Mouse (Mus musculus): Measurements from ENCODE around the gene Cacna1d. TPM values are rescaled to one million over a fixed set of nuclear protein-coding genes. Genes with fewer than 3 reads are reported as not detected.

Gene Cacna1d
- total and polyA plus RNA-seq, 3 experiments: not detected

GRCm38 (mm10) chr14:30479361-30479948 lies 11.8 kb downstream of the Cacna1d start, which contains the start of gene Dcp1a (continued):
- TF ChIP-seq MAZ (IDR thresholded peaks at IDR 0.05; ENCODE audit: low read depth, low read length): peak; percentile 95
- TF ChIP-seq SIN3A (IDR thresholded peaks at IDR 0.05; ENCODE audit: low read length): peak; percentile 98
- no peak for TF ChIP-seq BHLHE40 (IDR thresholded peaks at IDR 0.05; ENCODE audit: borderline replicate concordance, low read depth, low read length)
- peak; percentile 91 for TF ChIP-seq POLR2AphosphoS2 (IDR thresholded peaks at IDR 0.05; ENCODE audit: low read length)
- TF ChIP-seq MEF2A (IDR thresholded peaks at IDR 0.05; ENCODE audit: extremely low read depth, insufficient replicate concordance, low read depth, low read length, poor library complexity, severe bottlenecking): peak; percentile 76
- TF ChIP-seq TBP (IDR thresholded peaks at IDR 0.05; ENCODE audit: low read depth, low read length): peak; percentile 85
- TF ChIP-seq E2F4 (IDR thresholded peaks at IDR 0.05; ENCODE audit: borderline replicate concordance, low read depth, low read length): peak; percentile 17; the same call in 1 of the 2 replicates
- TF ChIP-seq POLR2AphosphoS5 (IDR thresholded peaks at IDR 0.05; ENCODE audit: borderline replicate concordance, low read depth, low read length): no peak
- TF ChIP-seq POLR2A (IDR thresholded peaks at IDR 0.05; ENCODE audit: control insufficient read depth in 1 of 2, insufficient read depth in 1 of 2, low read depth in 1 of 2, low read length in 2 of 2, poor library complexity in 1 of 2): peak; percentile 57 to 86; a peak in 3 of 4 replicates
- TF ChIP-seq MYB (IDR thresholded peaks at IDR 0.05; ENCODE audit: low read depth, low read length): peak; percentile 30; the same call in 1 of the 2 replicates
- peak; percentile 97 for TF ChIP-seq NRF1 (IDR thresholded peaks at IDR 0.05; ENCODE audit: insufficient read depth, low read depth, low read length, poor library complexity, severe bottlenecking)
- no peak for TF ChIP-seq TAL1 (IDR thresholded peaks at IDR 0.05; ENCODE audit: low read length)

- H3K4me1 ChIP-seq (ENCODE audit: control insufficient read depth in 1 of 2, insufficient read depth in 2 of 2, low read length in 2 of 2): no peaks in the 10 kb centered on the region
- H3K79me2 ChIP-seq (ENCODE audit: control insufficient read depth, insufficient read depth, low read length, poor library complexity): no peaks in the 10 kb centered on the region; the same call in 1 of the 2 replicates
- H3K27me3 ChIP-seq (ENCODE audit: control insufficient read depth in 1 of 2, insufficient read depth in 2 of 2, low read length in 2 of 2): peaks cover 13 to 25% of the 10 kb centered on the region in 2 experiments
- no peak overlapping the region for H3K9ac ChIP-seq (ENCODE audit: control insufficient read depth, low read depth, low read length, poor library complexity, severe bottlenecking)
- no peak for DNase-seq (ENCODE audit: low read depth, low spot score)
- TF ChIP-seq MAZ (IDR thresholded peaks at IDR 0.05; ENCODE audit: low read depth, low read length) (no peak), POLR2AphosphoS5 (IDR thresholded peaks at IDR 0.05; ENCODE audit: borderline replicate concordance, low read depth, low read length) (no peak), MEF2A (IDR thresholded peaks at IDR 0.05; ENCODE audit: extremely low read depth, insufficient replicate concordance, low read depth, low read length, poor library complexity, severe bottlenecking) (no peak), KAT2A (conservative IDR thresholded peaks at IDR 0.05; ENCODE audit: low read depth, low read length) (no peak), NELFE (IDR thresholded peaks at IDR 0.05; ENCODE audit: low read depth, low read length) (no peak), RAD21 (IDR thresholded peaks at IDR 0.05; ENCODE audit: low read depth, low read length) (no peak), GABPA (IDR thresholded peaks at IDR 0.05; ENCODE audit: low read depth, low read length) (no peak), POLR2AphosphoS2 (IDR thresholded peaks at IDR 0.05; ENCODE audit: low read length) (no peak)
- H3K4me3 ChIP-seq (ENCODE audit: control insufficient read depth in 1 of 2, insufficient read depth in 1 of 2, low read depth in 2 of 2, low read length in 2 of 2): no peak overlapping the region
- no peaks in the 10 kb centered on the region for H3K9me3 ChIP-seq (replicated peaks; ENCODE audit: insufficient read depth, low read length)
- no peak overlapping the region for H3K27ac ChIP-seq (ENCODE audit: control insufficient read depth, low read depth, low read length)
- H3K36me3 ChIP-seq (ENCODE audit: control insufficient read depth in 1 of 2, insufficient read depth in 2 of 2, low read length in 2 of 2): no peaks in the 10 kb centered on the region; a peak in 2 of 4 replicates
These were observed 16.8 kb downstream of the Cacna1d start for GRCm38 (mm10) chr14:30474416-30474815.

- DNase-seq (ENCODE audit: low read depth, low spot score): no peak
- no peak overlapping the region for H3K4me3 ChIP-seq (ENCODE audit: control insufficient read depth in 1 of 2, insufficient read depth in 1 of 2, low read depth in 2 of 2, low read length in 2 of 2)
- H3K79me2 ChIP-seq (ENCODE audit: control insufficient read depth, insufficient read depth, low read length, poor library complexity): no peaks in the 10 kb centered on the region
- H3K9me3 ChIP-seq (replicated peaks; ENCODE audit: insufficient read depth, low read length): no peaks in the 10 kb centered on the region
- H3K9ac ChIP-seq (ENCODE audit: control insufficient read depth, low read depth, low read length, poor library complexity, severe bottlenecking): no peak overlapping the region
- no peaks in the 10 kb centered on the region for H3K4me1 ChIP-seq (ENCODE audit: control insufficient read depth in 1 of 2, insufficient read depth in 2 of 2, low read length in 2 of 2)
- H3K27me3 ChIP-seq (ENCODE audit: control insufficient read depth in 1 of 2, insufficient read depth in 2 of 2, low read length in 2 of 2): peaks cover 16 to 27% of the 10 kb centered on the region in 2 experiments
- TF ChIP-seq TAL1 (IDR thresholded peaks at IDR 0.05; ENCODE audit: low read length): no peak
- TF ChIP-seq E2F4 (IDR thresholded peaks at IDR 0.05; ENCODE audit: borderline replicate concordance, low read depth, low read length): no peak
- TF ChIP-seq SIN3A (IDR thresholded peaks at IDR 0.05; ENCODE audit: low read length): no peak
- TF ChIP-seq TCF12 (IDR thresholded peaks at IDR 0.05; ENCODE audit: low read depth, low read length): no peak
- TF ChIP-seq CHD1 (IDR thresholded peaks at IDR 0.05; ENCODE audit: low read depth, low read length): no peak
- TF ChIP-seq POLR2A (IDR thresholded peaks at IDR 0.05; ENCODE audit: control insufficient read depth in 1 of 2, insufficient read depth in 1 of 2, low read depth in 1 of 2, low read length in 2 of 2, poor library complexity in 1 of 2): no peak
- TF ChIP-seq CTCF (IDR thresholded peaks at IDR 0.05 in 2 of 3, conservative IDR thresholded peaks at IDR 0.05 in 1 of 3; ENCODE audit: control insufficient read depth in 1 of 3, insufficient read depth in 1 of 3, low read depth in 2 of 3, low read length in 3 of 3, poor library complexity in 1 of 3, severe bottlenecking in 1 of 3): no peak
- TF ChIP-seq UBTF (IDR thresholded peaks at IDR 0.05; ENCODE audit: borderline replicate concordance, insufficient read depth, low read depth, low read length): no peak
- TF ChIP-seq MAZ (IDR thresholded peaks at IDR 0.05; ENCODE audit: low read depth, low read length): no peak
- no peak for TF ChIP-seq CHD2 (IDR thresholded peaks at IDR 0.05; ENCODE audit: low read length)
- no peak for TF ChIP-seq HCFC1 (IDR thresholded peaks at IDR 0.05; ENCODE audit: low read depth, low read length)
- no peak for TF ChIP-seq RCOR1 (IDR thresholded peaks at IDR 0.05; ENCODE audit: low read depth, low read length)
- TF ChIP-seq RAD21 (IDR thresholded peaks at IDR 0.05; ENCODE audit: low read depth, low read length): no peak
- TF ChIP-seq JUND (IDR thresholded peaks at IDR 0.05; ENCODE audit: low read depth, low read length): no peak
- TF ChIP-seq MXI1 (IDR thresholded peaks at IDR 0.05; ENCODE audit: low read depth, low read length): no peak
- TF ChIP-seq GABPA (IDR thresholded peaks at IDR 0.05; ENCODE audit: low read depth, low read length): no peak
- no peaks in the 10 kb centered on the region for H3K36me3 ChIP-seq (ENCODE audit: control insufficient read depth in 1 of 2, insufficient read depth in 2 of 2, low read length in 2 of 2)
- H3K27ac ChIP-seq (ENCODE audit: control insufficient read depth, low read depth, low read length): no peak overlapping the region
These were observed 17.6 kb downstream of the Cacna1d start for GRCm38 (mm10) chr14:30473605-30474004.

All from MEL (cell line).